Mouse (Mus musculus) bone marrow macrophage, adult 2 months (primary cell): ENCODE data around the gene Eif3b. TPM values are rescaled to one million over a fixed set of nuclear protein-coding genes. Genes with fewer than 3 reads are reported as not detected.
"Not testable (repeated sequence)": the region's sequence is repeated elsewhere in the genome, so short reads cannot be mapped to it uniquely, and the experiment has no call there.

Experiments used
- H3K27ac ChIP-seq: 2 replicates; pipeline ENCODE4 v1.5.1; 2012; ENCODE audit warnings: low read depth, low read length; ENCODE audit not compliant: insufficient read depth
- H3K4me1 ChIP-seq: 2 replicates; pipeline ENCODE4 v1.6.1; 2012; ENCODE audit warnings: low read length; ENCODE audit not compliant: control insufficient read depth, insufficient read depth
- H3K4me3 ChIP-seq: 2 replicates; pipeline ENCODE4 v1.5.1; 2012; ENCODE audit warnings: mild to moderate bottlenecking, low read length, moderate library complexity; ENCODE audit not compliant: insufficient read depth
- CTCF ChIP-seq: IDR thresholded peaks from 2 replicates; pipeline ENCODE4 v1.5.1; 2012; ENCODE audit warnings: low read depth, mild to moderate bottlenecking, low read length, moderate library complexity
- POLR2A ChIP-seq: IDR thresholded peaks from 2 replicates; pipeline ENCODE4 v1.6.1; 2012; ENCODE audit warnings: mild to moderate bottlenecking, low read depth, low read length, borderline replicate concordance
- polyA plus RNA-seq: library from polyadenylated mRNA; stranded (reverse); fragments of >200 nt; gene quantifications from 2 replicates; pipeline ENCODE4 v1.2.4, GENCODE M21; 2012; ENCODE audit not compliant: missing spikeins, insufficient read depth, insufficient read length

Eif3b gene
- polyA plus RNA-seq, 1 experiment: 87.0 TPM

GRCm38 (mm10) chr5:140461476-140461875, 42.3 kb downstream of the Eif3b start:
- no peak overlapping the region for H3K4me3 ChIP-seq
- TF ChIP-seq CTCF (no peak), POLR2A (no peak)

GRCm38 (mm10) chr5:140463151-140463550, 44.0 kb downstream of the Eif3b start:
- H3K4me3 ChIP-seq, H3K27ac ChIP-seq, H3K4me1 ChIP-seq: not testable (repeated sequence)

More at GRCm38 (mm10) chr5:140461476-140461875, 42.3 kb downstream of the Eif3b start:
- Histone ChIP-seq H3K27ac (no peak overlapping the region), H3K4me1 (no peaks in the 10 kb centered on the region)

- H3K27ac ChIP-seq: no peak overlapping the region
- no peaks in the 10 kb centered on the region for H3K4me1 ChIP-seq
- no peak overlapping the region for H3K4me3 ChIP-seq
- TF ChIP-seq POLR2A: no peak
- TF ChIP-seq CTCF: no peak
These were observed 45.8 kb downstream of the Eif3b start for GRCm38 (mm10) chr5:140464943-140465342.

- H3K4me1 ChIP-seq: no peaks in the 10 kb centered on the region
- H3K4me3 ChIP-seq: no peak overlapping the region
- H3K27ac ChIP-seq: no peak overlapping the region
- TF ChIP-seq CTCF: 0 out of 2 replicates have a peak, but pooled peaks have one; percentile 23
- no peak for TF ChIP-seq POLR2A
These were observed 53.2 kb downstream of the Eif3b start for GRCm38 (mm10) chr5:140472336-140472735.

GRCm38 (mm10) chr5:140481458-140481857, 62.3 kb downstream of the Eif3b start:
- Histone ChIP-seq H3K4me3 (no peak overlapping the region), H3K27ac (no peak overlapping the region), H3K4me1 (no peaks in the 10 kb centered on the region)
- no peak for TF ChIP-seq POLR2A
- TF ChIP-seq CTCF: no peak

GRCm38 (mm10) chr5:140491142-140491541, 72.0 kb downstream of the Eif3b start:
- Histone ChIP-seq H3K4me1 (no peaks in the 10 kb centered on the region), H3K4me3 (no peak overlapping the region), H3K27ac (no peak overlapping the region)
- no peak for TF ChIP-seq POLR2A
- TF ChIP-seq CTCF: no peak

- Histone ChIP-seq H3K4me1 (no peaks in the 10 kb centered on the region), H3K27ac (no peak overlapping the region), H3K4me3 (no peak overlapping the region)
- no peak for TF ChIP-seq POLR2A
- TF ChIP-seq CTCF: no peak
These were observed 73.6 kb downstream of the Eif3b start for GRCm38 (mm10) chr5:140492684-140493233.

Other genes starting within 250 kb of the Eif3b start
- 16.5 and 18.0 TPM in 2 replicates for gene Mad1l1, start 97.8 kb upstream of the Eif3b start, polyA plus RNA-seq
- gene Nudt1, start 97.7 kb upstream of the Eif3b start, polyA plus RNA-seq: 11.8 and 12.9 TPM in 2 replicates
- gene Mrm2, start 87.4 kb upstream of the Eif3b start, polyA plus RNA-seq: 6.5 and 8.6 TPM in 2 replicates
- 131 and 136 TPM in 2 replicates for gene Snx8, start 30.1 kb upstream of the Eif3b start, polyA plus RNA-seq
- not detected in 2 replicates for gene Gm4869, start 26.3 kb downstream of the Eif3b start, polyA plus RNA-seq
- 48.9 and 51.3 TPM in 2 replicates for gene Chst12, start 86.2 kb downstream of the Eif3b start, polyA plus RNA-seq
- not detected in 2 replicates for gene Grifin, start 145.7 kb downstream of the Eif3b start, polyA plus RNA-seq
- gene Lfng, start 188.0 kb downstream of the Eif3b start, polyA plus RNA-seq: 60.6 and 75.4 TPM in 2 replicates
- 73.6 and 91.5 TPM in 2 replicates for gene Ttyh3, start 229.7 kb downstream of the Eif3b start, polyA plus RNA-seq